Mouse (Mus musculus) erythroblast, embryonic 14.5 days (primary cell): ENCODE data around the gene Tradd. TPM values are rescaled to one million over a fixed set of nuclear protein-coding genes. Genes with fewer than 3 reads are reported as not detected.

ENCODE experiments used
- H3K27me3 ChIP-seq: 2 replicates; pipeline ENCODE4 v1.6.1; 2012; ENCODE audit warnings: inconsistent platforms; ENCODE audit not compliant: control insufficient read depth
- H3K36me3 ChIP-seq: 2 replicates; pipeline ENCODE4 v1.6.1; 2012; ENCODE audit warnings: mild to moderate bottlenecking, inconsistent platforms; ENCODE audit not compliant: control insufficient read depth
- H3K4me1 ChIP-seq: 2 replicates; pipeline ENCODE4 v1.6.1; 2012; ENCODE audit warnings: inconsistent platforms; ENCODE audit not compliant: control insufficient read depth
- H3K4me3 ChIP-seq: replicated peaks from 2 replicates; pipeline ENCODE3; 2012; ENCODE audit warnings: moderate library complexity, mild to moderate bottlenecking, inconsistent platforms
- H3K9me3 ChIP-seq: 2 replicates; pipeline ENCODE4 v1.6.1; 2012; ENCODE audit warnings: low read length, inconsistent platforms, mixed read lengths; ENCODE audit not compliant: control insufficient read depth
- GATA1 ChIP-seq: IDR thresholded peaks from 2 replicates; pipeline ENCODE4 v1.6.1; 2012; ENCODE audit warnings: low read length, inconsistent platforms, mixed read lengths
- TAL1 ChIP-seq: IDR thresholded peaks from 3 replicates; pipeline ENCODE4 v1.6.1; 2012; ENCODE audit warnings: low read length, inconsistent platforms, mixed read lengths
- polyA plus RNA-seq: library from polyadenylated mRNA; stranded (reverse); fragments of >175 nt; gene quantifications from 2 replicates; pipeline ENCODE4 v1.2.3, GENCODE M21; 2012

Tradd gene
- polyA plus RNA-seq, 1 experiment, result 1.7 TPM

DNA sequence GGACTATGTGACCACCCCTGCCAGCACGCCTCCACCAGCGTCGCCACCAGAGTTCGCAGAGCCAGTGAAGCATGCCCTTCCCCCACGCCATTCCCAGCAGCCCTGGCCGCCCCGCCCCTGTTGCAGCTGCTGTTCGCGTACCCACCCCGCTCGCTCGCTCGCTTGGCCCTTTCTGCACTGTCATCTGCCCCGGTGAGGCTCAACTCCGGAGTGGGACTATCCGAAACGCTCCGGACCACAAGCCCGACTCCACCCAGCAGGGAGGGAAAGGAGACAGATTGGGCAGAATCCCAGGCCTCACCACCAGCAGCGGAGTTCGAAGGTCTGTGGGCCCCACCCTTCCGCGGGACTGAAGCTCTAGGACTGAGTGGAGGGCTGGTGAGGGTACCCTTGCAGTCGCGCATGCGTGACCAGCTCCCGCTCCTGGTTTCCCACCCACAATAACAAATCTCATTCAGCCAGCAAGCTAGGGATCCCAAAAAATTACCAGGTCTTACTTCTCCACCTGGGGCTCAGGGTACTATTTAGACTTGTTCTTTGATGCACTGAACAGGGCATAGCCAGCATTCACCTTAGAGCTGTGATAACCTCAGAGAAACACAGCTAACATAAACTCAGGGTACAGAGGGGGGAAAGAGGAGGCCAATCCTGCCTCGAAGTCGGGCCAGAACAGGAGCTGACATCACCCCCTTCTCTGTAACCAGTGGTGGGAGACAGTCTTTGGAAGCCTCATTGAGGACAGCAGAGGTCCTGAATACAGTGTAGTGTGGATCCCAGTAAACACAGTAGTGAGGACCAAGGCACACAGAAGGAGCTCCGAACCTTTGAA, 12.1 kb upstream of the Tradd start:
- peaks cover 24% of the 10 kb centered on the region for H3K4me1 ChIP-seq
- TF ChIP-seq TAL1 (no peak), GATA1 (no peak)
- peak overlapping the region; percentile 28 for H3K4me3 ChIP-seq
- no peaks in the 10 kb centered on the region; the same call in 1 of the 2 replicates for H3K9me3 ChIP-seq
- H3K27me3 ChIP-seq, result peaks cover 98% of the 10 kb centered on the region
- no peaks in the 10 kb centered on the region for H3K36me3 ChIP-seq

DNA sequence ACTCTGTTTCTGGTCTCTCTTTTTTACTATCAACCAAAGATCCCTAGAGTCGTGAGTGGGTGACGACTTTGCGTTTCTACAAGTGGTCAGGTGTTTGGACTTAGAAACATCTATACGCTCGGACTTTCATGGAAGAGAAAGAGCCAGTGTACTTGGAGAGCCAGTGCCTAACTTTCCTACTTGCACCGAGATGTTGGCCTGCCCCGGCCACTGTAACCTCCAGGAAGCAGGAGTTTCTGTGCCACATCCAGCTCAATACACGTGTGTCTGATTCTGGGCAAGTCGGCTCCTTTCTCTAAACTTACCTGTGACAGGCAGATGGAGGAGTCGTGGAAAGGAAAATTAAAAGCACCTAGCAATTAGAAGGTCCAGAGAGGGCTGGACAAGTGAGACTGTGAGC, 11.4 kb upstream of the Tradd start, which contains the start of gene Nol3:
Gene Nol3 (plus strand): TSS at position 301 of the 400 bp plus-strand sequence.
- TF ChIP-seq TAL1 (no peak), GATA1 (no peak)
- H3K9me3 ChIP-seq, result peaks cover under 1% of the 10 kb centered on the region; the same call in 1 of the 2 replicates
- H3K27me3 ChIP-seq, result peaks cover 99% of the 10 kb centered on the region
- no peaks in the 10 kb centered on the region for H3K36me3 ChIP-seq
- H3K4me3 ChIP-seq, result peak within 1 kb of the TSS; percentile 28
- peaks cover 24% of the 10 kb centered on the region for H3K4me1 ChIP-seq

DNA sequence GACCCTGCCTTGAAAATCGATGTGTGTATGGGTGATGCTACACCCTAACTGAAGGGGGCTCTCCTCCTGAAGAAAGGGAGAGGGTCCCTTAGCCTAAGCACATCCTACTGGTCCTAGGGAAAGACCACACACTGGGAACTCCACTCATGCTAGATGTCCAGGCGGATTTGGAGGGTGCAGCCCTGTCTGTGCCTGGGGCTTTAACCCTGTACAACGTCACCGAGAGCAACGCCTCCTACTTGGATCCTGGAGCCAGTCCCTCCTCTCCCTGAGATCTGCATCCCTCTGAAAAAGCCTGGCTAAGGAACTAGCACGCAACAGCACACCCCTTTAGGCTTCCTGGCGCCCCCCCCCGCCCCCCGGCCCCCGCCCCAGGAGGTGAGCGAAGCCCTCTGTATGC, 11.0 kb upstream of the Tradd start:
- Histone ChIP-seq H3K27me3 (peaks cover 100% of the 10 kb centered on the region), H3K4me1 (peaks cover 26% of the 10 kb centered on the region), H3K4me3 (no peak overlapping the region), H3K36me3 (no peaks in the 10 kb centered on the region), H3K9me3 (peaks cover 4% of the 10 kb centered on the region; the same call in 1 of the 2 replicates)
- no peak for TF ChIP-seq GATA1
- TF ChIP-seq TAL1, result no peak

DNA sequence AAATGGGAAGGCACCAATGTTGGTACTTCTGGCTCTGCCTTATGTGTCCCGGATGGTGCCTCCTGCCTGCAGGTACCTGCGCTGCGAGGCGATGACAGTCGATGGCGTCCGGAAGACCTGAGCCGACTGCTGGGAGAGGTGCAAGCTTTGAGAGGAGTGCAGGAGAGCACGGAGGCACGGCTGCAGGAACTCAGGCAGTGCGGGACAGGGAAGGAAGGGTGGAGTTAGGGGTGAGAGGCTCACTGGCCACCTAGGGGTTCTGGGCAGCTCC, 6.4 kb upstream of the Tradd start:
- Histone ChIP-seq H3K36me3 (no peaks in the 10 kb centered on the region), H3K4me3 (no peak overlapping the region), H3K9me3 (peaks cover 34% of the 10 kb centered on the region), H3K27me3 (peaks cover 99% of the 10 kb centered on the region), H3K4me1 (peaks cover 26% of the 10 kb centered on the region)
- TF ChIP-seq GATA1, result no peak

DNA sequence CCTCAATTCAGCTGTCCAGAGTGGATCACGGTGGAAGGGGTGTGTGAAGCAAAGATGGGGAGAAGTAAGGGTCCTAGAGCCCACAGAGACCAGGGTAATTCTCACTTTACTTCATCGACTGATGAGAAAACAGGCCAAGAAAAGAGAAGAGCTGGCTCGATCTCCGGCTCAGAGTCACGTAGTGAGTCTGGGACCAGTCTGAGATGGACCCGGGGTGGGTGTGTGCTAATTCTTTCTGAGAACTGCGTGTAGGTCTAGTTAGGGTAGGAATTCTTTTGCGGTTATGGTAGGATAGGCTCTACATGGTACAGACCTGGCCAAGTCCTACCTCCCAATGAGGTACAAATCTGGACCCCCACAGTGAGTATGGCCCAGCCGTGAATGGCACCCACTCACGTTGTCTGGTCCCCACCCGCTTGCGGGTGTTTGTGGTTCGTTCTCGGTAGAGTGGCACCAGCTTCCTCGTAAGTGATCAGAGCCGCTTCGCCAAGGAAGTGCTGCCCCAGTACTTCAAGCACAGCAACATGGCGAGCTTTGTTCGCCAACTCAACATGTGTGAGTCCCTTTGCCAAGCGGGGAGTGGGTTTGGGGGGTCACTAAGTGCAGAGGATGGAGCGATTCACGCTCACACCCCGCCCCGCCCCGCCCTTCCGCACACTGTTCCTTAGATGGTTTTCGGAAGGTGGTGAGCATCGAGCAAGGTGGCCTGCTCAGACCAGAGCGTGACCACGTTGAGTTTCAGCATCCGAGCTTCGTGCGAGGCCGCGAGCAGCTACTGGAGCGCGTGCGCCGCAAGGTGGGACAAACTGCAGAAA, 5.9 kb upstream of the Tradd start:
- TF ChIP-seq TAL1, result no peak
- no peak for TF ChIP-seq GATA1
- Histone ChIP-seq H3K27me3 (peaks cover 99% of the 10 kb centered on the region), H3K36me3 (no peaks in the 10 kb centered on the region), H3K9me3 (peaks cover 34% of the 10 kb centered on the region), H3K4me3 (no peak overlapping the region), H3K4me1 (peaks cover 26% of the 10 kb centered on the region)

DNA sequence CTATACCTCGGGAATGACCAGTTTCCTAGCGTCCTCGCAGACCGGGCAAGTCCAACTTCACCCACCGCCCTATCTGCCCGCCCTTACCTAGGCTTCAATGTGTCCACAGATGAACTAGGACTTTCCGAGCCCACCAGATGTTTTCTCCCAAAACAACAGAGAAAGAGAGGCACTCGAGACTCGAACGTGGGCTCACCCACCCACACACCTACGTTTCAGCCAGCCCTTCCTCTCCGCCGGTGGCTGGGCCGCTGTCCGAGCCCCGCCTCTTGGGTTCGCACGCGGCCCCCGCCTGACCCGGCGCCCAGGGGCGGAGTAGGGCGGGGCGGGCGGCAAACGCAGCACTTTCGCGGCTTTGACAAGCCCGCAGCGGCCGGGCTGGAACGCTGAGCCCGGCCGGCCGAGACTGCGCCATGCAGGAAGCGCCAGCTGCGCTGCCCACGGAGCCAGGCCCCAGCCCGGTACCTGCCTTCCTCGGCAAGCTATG, 5.1 kb upstream of the Tradd start, which contains the start of gene Hsf4:
Gene Hsf4 (plus strand): TSS at position 341 of the 487 bp plus-strand sequence.
- H3K36me3 ChIP-seq, result no peaks in the 10 kb centered on the region
- H3K4me3 ChIP-seq, result peak within 1 kb of the TSS; percentile 23
- TF ChIP-seq TAL1 (no peak), GATA1 (no peak)
- peaks cover 34% of the 10 kb centered on the region for H3K4me1 ChIP-seq
- peaks cover 99% of the 10 kb centered on the region for H3K27me3 ChIP-seq
- peaks cover 34% of the 10 kb centered on the region for H3K9me3 ChIP-seq

DNA sequence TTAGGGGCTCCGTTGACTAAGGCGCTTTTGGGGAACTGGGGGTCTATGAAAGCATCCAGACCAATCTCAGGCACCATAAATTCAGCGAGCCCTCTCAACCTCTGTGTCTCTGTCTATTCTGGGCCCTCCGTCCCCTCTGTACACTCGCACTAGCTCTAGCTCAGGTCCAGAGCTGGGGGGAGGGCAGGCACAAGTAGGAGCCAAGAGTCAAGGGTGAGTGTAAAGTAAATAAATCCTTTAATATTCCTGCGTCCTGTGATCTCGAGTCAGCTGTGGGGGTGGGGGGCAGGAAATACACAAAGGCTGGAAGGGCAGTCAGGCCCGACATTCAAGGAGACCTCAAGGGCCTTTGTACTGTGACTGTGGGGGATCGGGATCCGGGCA, 4.7 kb upstream of the Tradd start:
- TF ChIP-seq TAL1 (no peak), GATA1 (no peak)
- Histone ChIP-seq H3K4me3 (no peak overlapping the region), H3K36me3 (no peaks in the 10 kb centered on the region), H3K27me3 (peaks cover 97% of the 10 kb centered on the region), H3K4me1 (peaks cover 38% of the 10 kb centered on the region), H3K9me3 (peaks cover 34% of the 10 kb centered on the region)

DNA sequence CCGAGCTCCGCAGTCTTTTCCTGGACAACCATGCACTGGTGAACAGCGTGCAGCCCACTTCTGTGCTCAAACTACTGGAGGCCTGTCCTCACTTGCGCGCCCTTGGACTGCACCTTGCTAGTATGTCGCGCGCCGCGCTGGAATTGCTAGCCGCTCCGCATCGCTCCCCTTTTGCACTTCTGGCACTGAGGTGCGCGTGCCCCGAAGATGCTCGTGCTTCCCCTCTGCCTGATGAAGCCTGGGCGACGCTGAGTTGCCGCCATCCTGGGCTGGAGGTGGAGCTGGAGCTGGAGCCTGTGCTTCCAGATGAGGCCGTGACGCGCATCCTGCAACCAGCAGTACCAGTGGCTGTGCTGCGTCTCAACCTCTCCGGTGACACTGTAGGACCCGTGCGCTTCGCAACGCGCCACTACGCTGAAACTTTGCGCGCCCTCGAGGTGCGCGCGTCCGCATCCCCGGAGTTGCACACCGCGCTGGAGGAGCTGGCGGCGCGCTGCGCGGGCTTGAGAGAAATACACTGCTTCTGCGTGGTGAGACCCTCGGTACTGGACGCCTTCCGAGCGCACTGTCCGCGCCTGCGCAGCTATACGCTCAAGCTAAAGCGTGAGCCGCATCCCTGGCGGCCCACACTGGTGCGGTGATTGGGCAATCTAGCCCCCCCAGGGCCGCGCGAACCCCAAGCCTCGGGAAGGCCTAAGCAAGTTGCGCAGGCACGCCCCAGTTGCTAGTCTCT, 4.1 kb upstream of the Tradd start:
- peak overlapping the region; percentile 23 for H3K4me3 ChIP-seq

More for the DNA sequence above, 4.1 kb upstream of the Tradd start:
- no peak for TF ChIP-seq TAL1
- TF ChIP-seq GATA1, result no peak
- H3K4me1 ChIP-seq, result peaks cover 43% of the 10 kb centered on the region
- peaks cover 97% of the 10 kb centered on the region for H3K27me3 ChIP-seq
- peaks cover 34% of the 10 kb centered on the region for H3K9me3 ChIP-seq
- no peaks in the 10 kb centered on the region for H3K36me3 ChIP-seq
